Mouse (Mus musculus): ENCODE results near the gene Htr5a.

Gene Htr5a

GRCm38 (mm10) chr5:27881261-27881660 lies 39.3 kb downstream of the Htr5a start:
- DNase-seq (ENCODE audit: low read depth, low spot score), result no peak

- DNase-seq (ENCODE audit: low read depth, low spot score), result no peak
These were observed 46.1 kb downstream of the Htr5a start for GRCm38 (mm10) chr5:27888080-27888479.

- DNase-seq (ENCODE audit: low read depth, low spot score), result no peak
These were observed 54.0 kb downstream of the Htr5a start for GRCm38 (mm10) chr5:27895961-27896360.

- DNase-seq (ENCODE audit: low read depth, low spot score), result no peak
These were observed 57.8 kb downstream of the Htr5a start for GRCm38 (mm10) chr5:27899756-27900155.

GRCm38 (mm10) chr5:27900186-27900585 lies 58.2 kb downstream of the Htr5a start:
- no peak for DNase-seq (ENCODE audit: low read depth, low spot score)

Measured in forelimb bud, embryonic 11.5 days (tissue).